In genomic region chr4:128728431-128728851, GRCm38 (mm10) we compare ENCODE assay signal across 8 mouse cellular contexts. TPM values are rescaled to one million over a fixed set of nuclear protein-coding genes. Genes with fewer than 3 reads are reported as not detected.
DNase-seq lines count a peak whose midpoint lies in the region; ATAC-seq and TF ChIP-seq lines count a peak whose summit lies in the region.

No protein-coding gene starts in this region.

- no peak for ATAC-seq in lung, postnatal 0 days
- ATAC-seq in monocyte, adult 5-6 weeks (replicated peaks; ENCODE audit: insufficient number of reproducible peaks, low FRiP score, low TSS enrichment, poor library complexity, severe bottlenecking) = 0 out of 2 replicates have a peak, but pooled peaks have one; percentile 20

- peak overlapping the region; percentile 62 for H3K4me2 ChIP-seq in lung, postnatal 0 days (replicated peaks; ENCODE audit: low read depth, low read length)

- DNase-seq in lung, postnatal 0 days (ENCODE audit: low spot score) = peak; percentile 55
- no peak for DNase-seq in lung, postnatal 4 days
- DNase-seq in c-Kit-positive CD71-positive TER-119-positive erythroid progenitor cells, embryonic 14.5 days (ENCODE audit: low spot score) = peak; percentile 29
- DNase-seq in induced T-regulatory cell, adult 2 months (ENCODE audit: low read depth) = peak; percentile 76
- no peak for DNase-seq in cerebellum, adult 18-20 months
- DNase-seq in ovary, postnatal 10 days (ENCODE audit: low spot score) = no peak
- no peak for DNase-seq in kidney, postnatal 25 days

- H3K27me3 ChIP-seq in lung, postnatal 0 days (replicated peaks; ENCODE audit: insufficient read depth, low read length) = no peaks in the 10 kb centered on the region

- TF ChIP-seq EP300 in lung, postnatal 0 days (IDR thresholded peaks at IDR 0.05) = no peak

- no peak for TF ChIP-seq CTCF in lung, postnatal 0 days (IDR thresholded peaks at IDR 0.05)

- peaks cover 7% of the 10 kb centered on the region; the same call in 1 of the 2 replicates for H3K36me3 ChIP-seq in lung, postnatal 0 days (ENCODE audit: insufficient read depth, low read length)

- peak overlapping the region; percentile 96 for H3K4me3 ChIP-seq in lung, postnatal 0 days (ENCODE audit: low read depth, low read length)

- peak overlapping the region; percentile 96 for H3K9ac ChIP-seq in lung, postnatal 0 days (replicated peaks; ENCODE audit: low read depth)

- no peaks in the 10 kb centered on the region for H3K9me3 ChIP-seq in lung, postnatal 0 days (ENCODE audit: low read length)

- peaks cover 36% of the 10 kb centered on the region for H3K4me1 ChIP-seq in lung, postnatal 0 days (ENCODE audit: insufficient read depth, low read depth, low read length)

- peak overlapping the region; percentile 98 for H3K27ac ChIP-seq in lung, postnatal 0 days (ENCODE audit: low read length)

- WGBS in lung, postnatal 0 days = 2% methylated on average over 5 of the region's 5 CpGs

RNA-seq across cellular contexts. Expression of gene A3galt2, which starts 26.7 kb away (rescaled TPM):
- 0.04 and 0.08 TPM in 2 replicates for polyA plus RNA-seq in lung, postnatal 0 days (2015; fragmentation: Nextera tagmentation; extraction: Ambion mirVana)
- 0.19 to 0.57 TPM in 2 of 3 replicates, not detected in the other for total RNA-seq in monocyte, adult 5-6 weeks (2017)

Comparison
In these comparisons a context has a peak if more than half of its experiments do, and no peak if none do; other contexts are left out.
1. DNase-seq: peak in lung, postnatal 0 days (single experiment), c-Kit-positive CD71-positive TER-119-positive erythroid progenitor cells, embryonic 14.5 days (single experiment) and induced T-regulatory cell, adult 2 months (single experiment); none in lung, postnatal 4 days (0 of 2), cerebellum, adult 18-20 months (0 of 2), ovary, postnatal 10 days (single experiment) and kidney, postnatal 25 days (0 of 2).